Mouse (Mus musculus) liver, embryonic 12.5 days (tissue): ENCODE results near the gene Rsrp1. TPM values are rescaled to one million over a fixed set of nuclear protein-coding genes. Genes with fewer than 3 reads are reported as not detected.

Experiments used
- ATAC-seq: fragments of 200-750 bp; cut with Nextera tagmentation; 2 replicates; pipeline ENCODE4 v1.8.0; 2017; ENCODE audit warnings: moderate number of reproducible peaks, mild to moderate bottlenecking, moderate library complexity
- H3K27ac ChIP-seq: fragments of 300-500 bp; sonication (generic); 2 replicates; pipeline ENCODE4 v1.5.1; 2016; ENCODE audit warnings: mild to moderate bottlenecking
- H3K27me3 ChIP-seq: fragments of 300-500 bp; sonication (generic); replicated peaks from 2 replicates; pipeline ENCODE4 v1.6.1; 2016; ENCODE audit warnings: mild to moderate bottlenecking, moderate library complexity
- H3K36me3 ChIP-seq: fragments of 300-500 bp; sonication (generic); 2 replicates; pipeline ENCODE4 v1.6.1; 2016; ENCODE audit warnings: mild to moderate bottlenecking, moderate library complexity
- H3K4me1 ChIP-seq: fragments of 300-500 bp; sonication (generic); 2 replicates; pipeline ENCODE4 v1.6.1; 2016
- H3K4me2 ChIP-seq: fragments of 300-500 bp; sonication (generic); 2 replicates; pipeline ENCODE4 v1.6.1; 2016; ENCODE audit warnings: mild to moderate bottlenecking, moderate library complexity
- H3K4me3 ChIP-seq: fragments of 300-500 bp; sonication (generic); 2 replicates; pipeline ENCODE4 v1.5.1; 2016; ENCODE audit warnings: mild to moderate bottlenecking, moderate library complexity
- H3K9ac ChIP-seq: fragments of 300-500 bp; sonication (generic); 2 replicates; pipeline ENCODE4 v1.6.1; 2016; ENCODE audit warnings: mild to moderate bottlenecking, moderate library complexity
- H3K9me3 ChIP-seq: fragments of 300-500 bp; sonication (generic); replicated peaks from 2 replicates; pipeline ENCODE4 v1.6.1; 2016; ENCODE audit warnings: mild to moderate bottlenecking, moderate library complexity
- WGBS: fragments of 180-500 bp; shearing (Covaris S2); methylation state at CpG from one replicate; pipeline ENCODE4 v1.1.7; 2016; ENCODE audit not compliant: insufficient replicate concordance; 5-methylcytosine and 5-hydroxymethylcytosine counted together
- polyA plus RNA-seq: library from polyadenylated mRNA; unstranded; fragments of >200 nt; fragmentation: Nextera tagmentation; extraction: Ambion mirVana; gene quantifications from 2 replicates; pipeline ENCODE4 v1.2.1, GENCODE M21; 2016

The Rsrp1 gene
- polyA plus RNA-seq, 1 experiment from 2014 or later: 310 TPM

DNA sequence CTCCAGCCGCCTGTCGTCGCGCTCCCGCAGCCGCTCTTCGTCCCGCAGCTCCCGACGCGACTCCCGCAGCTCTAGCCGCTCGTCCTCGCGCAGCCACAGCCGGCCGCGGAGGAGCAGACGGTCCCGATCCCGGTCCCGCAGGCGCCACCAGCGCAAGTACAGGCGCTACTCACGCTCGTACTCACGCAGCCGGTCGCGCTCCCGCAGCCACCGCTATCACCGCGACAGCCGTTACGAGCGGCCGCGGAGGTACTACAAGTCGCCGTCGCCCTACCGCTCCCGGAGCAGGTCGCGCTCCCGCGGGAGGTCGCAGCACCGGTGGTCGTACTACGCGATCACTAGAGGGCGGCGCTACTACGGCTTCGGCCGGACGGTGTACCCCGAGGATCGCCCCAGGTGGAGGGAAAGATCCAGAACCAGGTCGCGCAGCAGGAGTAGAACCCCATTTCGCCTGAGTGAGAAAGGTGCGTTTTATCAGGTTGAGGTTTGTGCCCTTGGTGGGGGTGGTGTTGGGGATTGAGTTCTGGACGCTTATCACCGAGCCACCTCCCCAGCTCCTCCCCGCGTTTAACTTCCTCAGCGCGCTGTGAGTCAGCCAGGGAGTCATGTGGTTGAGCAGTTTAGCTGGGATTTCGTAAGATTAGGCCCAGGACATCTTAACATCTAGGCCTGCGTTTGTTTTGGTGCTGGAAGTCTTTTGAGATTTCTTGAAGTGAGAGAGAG is 788 bp downstream of the Rsrp1 start:
- Histone ChIP-seq H3K9ac (peak overlapping the region; percentile 100), H3K36me3 (peaks cover 53% of the 10 kb centered on the region), H3K27ac (peak overlapping the region; percentile 99), H3K4me2 (peak overlapping the region; percentile 82), H3K4me1 (peaks cover 67% of the 10 kb centered on the region), H3K4me3 (peak overlapping the region; percentile 100), H3K27me3 (no peaks in the 10 kb centered on the region), H3K9me3 (no peaks in the 10 kb centered on the region)
- peak; percentile 73 for ATAC-seq
- WGBS: under 1% methylated on average over 75 of the region's 75 CpGs

DNA sequence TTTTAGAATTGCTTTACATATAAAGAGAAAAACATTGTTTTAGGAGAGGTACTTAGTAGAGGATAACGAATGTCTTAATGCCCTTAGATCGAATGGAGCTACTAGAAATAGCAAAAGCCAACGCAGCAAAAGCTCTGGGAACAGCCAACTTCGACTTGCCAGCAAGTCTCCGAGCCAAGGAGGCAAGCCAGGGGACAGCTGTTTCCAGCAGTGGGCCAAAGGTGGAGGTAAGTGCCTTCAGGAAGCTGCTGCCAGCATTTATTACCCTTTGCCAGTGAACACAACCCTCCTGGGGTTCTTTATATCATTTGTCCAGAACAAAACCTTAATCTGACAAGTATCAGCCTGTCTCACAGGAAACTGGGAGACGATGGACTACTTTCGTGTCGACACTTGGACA is 1.8 kb downstream of the Rsrp1 start:
- no peak for ATAC-seq
- H3K4me2 ChIP-seq: peak overlapping the region; percentile 82
- peak overlapping the region; percentile 68 for H3K27ac ChIP-seq
- WGBS: 65% methylated on average over 8 of the region's 8 CpGs
- no peaks in the 10 kb centered on the region for H3K27me3 ChIP-seq
- peak overlapping the region; percentile 100 for H3K4me3 ChIP-seq
- no peaks in the 10 kb centered on the region for H3K9me3 ChIP-seq
- H3K9ac ChIP-seq: peak overlapping the region; percentile 100
- peaks cover 67% of the 10 kb centered on the region for H3K4me1 ChIP-seq
- peaks cover 58% of the 10 kb centered on the region for H3K36me3 ChIP-seq

DNA sequence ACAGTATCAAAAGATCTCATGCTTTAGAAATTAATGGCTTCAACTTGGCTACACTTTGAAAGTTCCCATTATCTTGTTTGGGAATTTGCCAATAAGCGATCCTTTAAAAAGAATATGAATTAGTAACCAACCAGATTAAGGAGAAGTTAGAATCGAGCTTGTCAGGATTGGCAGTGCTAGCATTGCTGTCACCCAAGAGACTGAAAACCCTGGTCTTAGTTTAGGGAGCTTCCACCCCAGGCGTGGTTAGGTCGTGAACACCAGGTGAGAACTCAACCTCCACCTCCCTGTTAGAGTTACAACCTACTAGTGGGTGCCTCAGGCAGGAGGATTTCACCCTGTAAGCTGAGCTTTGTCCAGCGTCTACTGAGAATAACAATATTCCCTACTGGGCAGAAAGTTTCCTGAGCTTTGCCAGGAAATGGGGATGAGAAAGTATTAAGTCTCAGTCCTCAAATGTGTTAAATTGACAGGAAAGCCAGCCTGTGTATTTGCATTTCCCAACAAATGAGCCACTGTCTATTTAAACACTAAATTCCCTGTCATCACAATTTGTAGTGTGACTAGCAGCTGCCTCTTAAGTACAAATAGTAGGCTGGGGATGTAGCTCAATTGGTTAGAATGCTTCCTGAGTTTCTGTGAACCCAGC is 4.5 kb downstream of the Rsrp1 start:
- H3K9ac ChIP-seq: no peak overlapping the region
- peaks cover 62% of the 10 kb centered on the region for H3K4me1 ChIP-seq
- no peaks in the 10 kb centered on the region for H3K9me3 ChIP-seq
- ATAC-seq: no peak
- H3K27me3 ChIP-seq: no peaks in the 10 kb centered on the region
- peak overlapping the region; percentile 23; the same call in 1 of the 2 replicates for H3K27ac ChIP-seq
- no peak overlapping the region for H3K4me3 ChIP-seq
- WGBS: 72% methylated on average over 5 of the region's 5 CpGs
- H3K4me2 ChIP-seq: 0 out of 2 replicates have a peak overlapping the region, but pooled peaks have one; percentile 3
- H3K36me3 ChIP-seq: peaks cover 70% of the 10 kb centered on the region

DNA sequence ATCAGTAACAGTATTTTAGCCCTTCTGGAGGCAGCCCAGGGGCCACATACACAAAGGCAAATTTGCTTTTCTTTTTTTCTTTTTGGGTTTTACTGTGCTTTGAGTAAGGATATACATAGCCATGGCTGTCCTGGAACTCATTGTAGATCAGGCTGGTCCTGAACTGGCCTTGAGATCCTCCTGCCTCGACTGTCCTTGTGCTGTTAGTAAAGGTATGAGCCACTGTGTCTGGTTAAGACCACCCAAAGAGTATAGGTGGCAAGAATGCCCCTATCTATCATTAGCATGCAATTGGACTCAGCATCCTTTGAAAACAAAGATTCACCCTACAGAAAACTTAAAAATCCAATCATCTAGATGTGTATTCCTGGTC is 5.1 kb downstream of the Rsrp1 start:
- 82% methylated on average over 1 of the region's 1 CpGs for WGBS
- Histone ChIP-seq H3K36me3 (peaks cover 75% of the 10 kb centered on the region), H3K9ac (no peak overlapping the region), H3K4me2 (0 out of 2 replicates have a peak overlapping the region, but pooled peaks have one; percentile 3), H3K9me3 (no peaks in the 10 kb centered on the region), H3K4me1 (peaks cover 62% of the 10 kb centered on the region), H3K4me3 (no peak overlapping the region), H3K27me3 (no peaks in the 10 kb centered on the region), H3K27ac (peak overlapping the region; percentile 23; the same call in 1 of the 2 replicates)
- no peak for ATAC-seq

DNA sequence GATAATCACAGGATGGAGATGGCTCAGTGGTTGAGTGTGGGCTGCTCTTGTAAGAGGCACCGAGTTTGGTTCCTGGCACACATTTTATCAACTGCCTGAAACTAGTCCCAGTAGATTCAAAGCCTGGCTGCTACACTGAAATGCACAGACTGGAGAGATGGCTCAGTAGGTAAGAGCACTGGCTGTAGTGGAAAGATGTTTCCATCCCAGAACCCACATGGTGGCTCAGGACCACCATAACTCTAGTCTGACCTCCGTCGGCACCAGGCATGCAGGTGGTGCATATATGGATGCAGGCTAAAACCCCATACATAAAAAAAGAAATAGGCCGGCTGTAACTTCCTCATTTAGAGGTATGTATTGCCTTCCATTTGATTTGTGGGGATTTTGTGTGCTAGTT is 6.1 kb downstream of the Rsrp1 start:
- Histone ChIP-seq H3K4me3 (peak overlapping the region; percentile 99; the same call in 1 of the 2 replicates), H3K4me1 (peaks cover 62% of the 10 kb centered on the region), H3K4me2 (peak overlapping the region; percentile 72), H3K27ac (peak overlapping the region; percentile 98), H3K9me3 (no peaks in the 10 kb centered on the region), H3K36me3 (peaks cover 78% of the 10 kb centered on the region), H3K27me3 (no peaks in the 10 kb centered on the region), H3K9ac (peak overlapping the region; percentile 91; the same call in 1 of the 2 replicates)
- whole genome bisulfite sequencing: 57% methylated on average over 4 of the region's 4 CpGs
- ATAC-seq: no peak

DNA sequence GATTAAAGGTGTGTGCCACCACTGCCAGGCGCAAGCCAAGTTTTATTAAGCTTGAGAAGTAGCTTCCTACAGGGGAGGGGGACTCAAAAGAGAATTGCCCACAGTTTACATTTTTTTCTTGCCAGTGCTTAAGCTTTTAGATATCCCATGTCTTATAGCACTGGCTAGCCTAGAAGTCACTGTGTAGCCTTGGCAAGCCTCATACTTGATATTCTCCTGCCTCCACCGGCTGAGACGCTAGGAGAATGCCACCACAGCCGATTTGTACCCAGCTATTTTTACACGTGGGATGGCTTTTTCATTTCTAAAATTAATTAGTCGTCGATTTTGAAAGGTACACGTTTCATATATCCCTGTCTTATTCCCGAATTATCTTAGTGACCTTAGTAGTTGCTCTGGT is 6.8 kb downstream of the Rsrp1 start:
- peak overlapping the region; percentile 99 for H3K4me3 ChIP-seq
- H3K9ac ChIP-seq: peak overlapping the region; percentile 91
- peaks cover 60% of the 10 kb centered on the region for H3K4me1 ChIP-seq
- peak overlapping the region; percentile 72 for H3K4me2 ChIP-seq
- ATAC-seq: peak; percentile 17; the same call in 1 of the 2 replicates
- no peaks in the 10 kb centered on the region for H3K27me3 ChIP-seq
- H3K9me3 ChIP-seq: no peaks in the 10 kb centered on the region
- WGBS: 24% methylated on average over 9 of the region's 9 CpGs
- peaks cover 78% of the 10 kb centered on the region for H3K36me3 ChIP-seq
- peak overlapping the region; percentile 98 for H3K27ac ChIP-seq

DNA sequence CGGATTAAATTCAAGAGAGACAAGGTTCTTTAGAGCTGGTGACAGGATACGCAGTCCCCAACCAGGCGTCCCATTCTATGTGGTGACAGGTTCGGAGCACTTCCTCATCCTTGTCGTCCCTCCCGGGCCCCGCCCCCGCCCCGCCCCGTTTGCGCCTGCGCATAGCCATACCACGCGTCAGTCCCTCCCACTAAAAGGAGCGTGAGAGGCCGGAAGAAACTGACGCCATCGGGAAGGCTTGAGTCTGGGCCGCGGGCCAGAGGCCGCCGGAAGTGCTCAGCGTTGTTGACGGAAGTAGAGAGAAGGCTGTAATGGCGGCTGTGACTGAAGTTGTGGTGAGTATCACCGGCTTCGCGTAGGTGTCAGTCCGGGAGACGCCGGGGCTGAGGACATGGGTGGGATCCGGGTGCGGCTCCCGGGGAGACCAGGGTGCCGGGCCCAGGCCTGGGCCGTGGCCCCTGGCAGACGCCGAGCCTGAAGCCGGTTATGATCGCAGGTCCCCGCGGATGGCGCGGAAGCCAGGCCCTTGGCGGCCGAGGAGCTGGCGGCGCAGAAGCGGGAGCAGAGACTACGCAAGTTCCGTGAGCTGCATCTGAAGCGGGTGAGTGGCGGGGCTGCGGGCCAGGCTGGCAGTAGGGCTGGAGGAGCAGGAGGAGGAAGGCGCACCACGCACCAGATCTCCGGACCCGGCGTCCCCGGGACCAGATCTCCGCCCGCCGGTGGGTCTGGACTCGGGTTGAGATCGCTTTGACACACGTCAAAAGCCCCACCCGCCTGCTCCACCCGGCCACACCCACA is 7.5 kb downstream of the Rsrp1 start, which contains the start of gene Syf2:
Gene Syf2 (plus strand): TSS at position 215 of the 798 bp plus-strand sequence.
- Histone ChIP-seq H3K27ac (peak within 1 kb of the TSS; percentile 98), H3K4me3 (peak within 1 kb of the TSS; percentile 99), H3K27me3 (no peaks in the 10 kb centered on the region), H3K9me3 (no peaks in the 10 kb centered on the region), H3K36me3 (peaks cover 78% of the 10 kb centered on the region), H3K4me1 (peaks cover 53% of the 10 kb centered on the region), H3K9ac (peak within 1 kb of the TSS; percentile 91), H3K4me2 (peak within 1 kb of the TSS; percentile 72)
- peak; percentile 94 for ATAC-seq
- under 1% methylated on average over 68 of the region's 68 CpGs for WGBS

DNA sequence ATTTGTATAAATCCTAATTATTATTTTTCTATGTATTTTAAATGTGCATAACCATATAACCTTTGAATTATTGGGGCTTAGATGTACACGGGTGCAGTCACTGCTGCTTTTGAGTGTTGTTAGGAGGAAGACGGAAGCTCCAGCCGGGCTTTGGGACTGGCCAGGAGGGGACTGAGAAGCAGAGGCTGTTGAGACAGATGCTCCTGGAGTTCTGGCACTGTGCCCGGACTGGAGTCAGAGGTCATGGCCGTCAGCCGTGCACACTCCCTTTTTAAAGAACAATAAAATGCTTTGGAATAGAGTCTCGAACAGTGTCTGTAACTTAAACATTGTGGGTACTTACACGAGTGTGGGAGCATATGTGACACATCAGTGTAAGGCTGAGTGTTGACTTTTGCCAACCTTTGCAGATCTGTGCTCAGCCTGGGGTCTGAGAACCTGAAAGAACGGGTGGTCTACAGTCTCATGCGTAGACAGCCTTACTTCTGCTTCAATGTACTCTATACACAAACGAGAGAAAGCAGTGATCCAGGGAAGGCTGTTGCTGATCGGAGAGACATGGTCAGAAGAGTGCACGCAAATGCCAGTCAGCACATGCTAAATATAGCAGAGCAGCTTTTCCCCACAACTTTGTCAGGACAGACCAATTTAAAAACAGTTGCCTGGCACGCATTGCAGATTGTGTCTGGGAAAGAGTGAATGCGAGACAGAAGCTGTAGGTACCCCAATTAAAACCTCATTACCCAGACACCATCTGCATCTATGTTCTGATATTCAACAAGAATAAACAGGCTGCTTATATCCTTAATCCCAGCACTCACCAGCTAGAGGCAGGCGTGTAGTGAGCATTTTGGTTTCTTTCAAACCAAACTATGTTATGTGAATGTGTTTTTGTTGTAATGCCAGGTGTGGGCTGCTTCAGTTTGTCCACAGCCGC is 14.1 kb downstream of the Rsrp1 start:
- Histone ChIP-seq H3K4me3 (no peak overlapping the region), H3K27ac (no peak overlapping the region), H3K9me3 (no peaks in the 10 kb centered on the region), H3K27me3 (peaks cover 15% of the 10 kb centered on the region; the same call in 1 of the 2 replicates), H3K36me3 (peaks cover 53% of the 10 kb centered on the region), H3K4me2 (no peak overlapping the region), H3K4me1 (no peaks in the 10 kb centered on the region; the same call in 1 of the 2 replicates), H3K9ac (no peak overlapping the region)
- ATAC-seq: no peak
- WGBS: 75% methylated on average over 17 of the region's 17 CpGs

DNA sequence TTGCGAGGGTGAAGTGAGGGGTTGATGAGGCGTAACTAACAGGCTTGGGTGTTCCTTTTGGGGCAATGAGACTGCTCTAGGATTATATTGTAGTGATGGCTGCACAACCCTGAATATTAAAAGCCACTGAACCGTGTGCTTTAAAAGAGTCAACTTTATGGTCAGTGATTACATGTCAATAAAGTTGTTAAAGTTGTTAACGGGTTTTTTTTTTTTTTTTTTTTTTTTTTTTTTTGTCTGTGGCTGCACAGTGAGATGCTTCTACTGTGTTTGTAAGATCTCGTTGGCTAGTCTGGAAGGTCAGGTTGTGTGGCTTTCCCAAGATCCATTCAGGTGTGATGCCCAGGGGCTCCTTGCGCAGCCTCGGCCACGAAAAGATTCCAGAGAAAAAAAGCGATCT is 16.5 kb downstream of the Rsrp1 start:
- H3K4me2 ChIP-seq: no peak overlapping the region

DNA sequence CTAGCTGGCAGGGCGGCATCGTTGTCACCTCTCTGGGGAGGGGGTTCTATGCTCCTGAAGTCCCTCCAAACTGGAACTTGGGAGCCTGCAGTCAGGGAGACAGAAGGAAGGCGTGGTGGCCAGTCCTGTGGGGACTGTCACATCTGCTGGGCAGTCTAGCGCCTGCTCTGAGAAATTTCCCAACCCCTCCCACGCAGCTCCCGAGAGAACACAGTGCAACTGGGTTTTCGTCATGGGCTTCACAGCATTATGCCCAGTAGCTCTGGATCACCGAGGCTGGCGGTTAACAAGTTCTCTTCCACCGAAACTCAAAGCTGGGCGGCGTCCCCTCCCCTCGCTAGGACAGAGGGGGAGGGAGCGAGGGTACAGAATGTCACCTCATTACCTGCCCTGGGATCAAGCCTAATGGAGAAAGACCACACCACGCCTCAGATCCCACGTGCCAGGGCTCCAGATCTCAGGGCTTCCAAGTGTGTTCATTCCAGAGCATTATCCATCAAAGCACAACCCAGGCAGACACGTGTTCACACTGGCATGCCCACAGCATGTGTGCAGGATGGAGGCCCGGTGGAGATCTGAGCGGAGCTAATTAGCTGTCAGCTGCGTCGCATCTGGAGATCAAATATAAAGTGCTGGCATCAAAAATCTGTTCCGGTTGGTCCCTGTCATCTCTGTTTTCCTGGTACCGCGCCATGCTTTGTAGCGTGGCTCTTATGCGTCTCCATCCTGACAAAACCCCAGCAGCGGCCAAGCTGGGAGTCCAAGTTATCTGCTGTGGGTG is 20.6 kb downstream of the Rsrp1 start:
- H3K4me1 ChIP-seq: peaks cover 8% of the 10 kb centered on the region
- 39% methylated on average over 27 of the region's 27 CpGs for WGBS
- no peak overlapping the region for H3K4me3 ChIP-seq
- no peak overlapping the region for H3K4me2 ChIP-seq
- peaks cover 47% of the 10 kb centered on the region for H3K27me3 ChIP-seq
- no peaks in the 10 kb centered on the region for H3K9me3 ChIP-seq
- H3K9ac ChIP-seq: no peak overlapping the region
- ATAC-seq: no peak
- H3K27ac ChIP-seq: no peak overlapping the region
- H3K36me3 ChIP-seq: no peaks in the 10 kb centered on the region

More for the DNA sequence above, 16.5 kb downstream of the Rsrp1 start:
- peaks cover 29% of the 10 kb centered on the region for H3K36me3 ChIP-seq
- no peak for ATAC-seq
- no peak overlapping the region for H3K4me3 ChIP-seq
- 68% methylated on average over 9 of the region's 9 CpGs for WGBS
- no peaks in the 10 kb centered on the region for H3K4me1 ChIP-seq
- peaks cover 38% of the 10 kb centered on the region for H3K27me3 ChIP-seq
- H3K27ac ChIP-seq: no peak overlapping the region
- no peak overlapping the region for H3K9ac ChIP-seq
- H3K9me3 ChIP-seq: no peaks in the 10 kb centered on the region
